Mouse (Mus musculus): ENCODE measurements at regions not wholly inside any gene's neighbourhood (a gene's known extent, or its start where the extent isn't known, plus 50 kb on each side); places are given as distances from the start of the nearest gene placed in this dataset.
"Not testable (repeated sequence)": the region's sequence is repeated elsewhere in the genome, so short reads cannot be mapped to it uniquely, and the experiment has no call there.

GRCm38 (mm10) chr1:145139267-145139651, 364.0 kb upstream of the Rgs18 start:
- Histone ChIP-seq H3K4me3 (replicated peaks; ENCODE audit: low read length) (no peak overlapping the region), H3K36me3 (replicated peaks; ENCODE audit: control insufficient read depth, insufficient read depth) (no peaks in the 10 kb centered on the region), H3K9me3 (ENCODE audit: control insufficient read depth, low read length) (no peaks in the 10 kb centered on the region), H3K27me3 (ENCODE audit: control insufficient read depth, insufficient read depth, low read length) (no peaks in the 10 kb centered on the region), H3K4me2 (replicated peaks) (no peak overlapping the region), H3K27ac (no peak overlapping the region), H3K4me1 (replicated peaks; ENCODE audit: control insufficient read depth, insufficient read depth, low read length) (no peaks in the 10 kb centered on the region), H3K9ac (no peak overlapping the region)
- ATAC-seq (ENCODE audit: low FRiP score): no peak
- no peak for DNase-seq (ENCODE audit: low spot score)

GRCm38 (mm10) chr1:145138452-145139266, 363.4 kb upstream of the Rgs18 start:
- Histone ChIP-seq H3K4me3 (replicated peaks; ENCODE audit: low read length) (no peak overlapping the region), H3K9me3 (ENCODE audit: control insufficient read depth, low read length) (no peaks in the 10 kb centered on the region), H3K4me1 (replicated peaks; ENCODE audit: control insufficient read depth, insufficient read depth, low read length) (no peaks in the 10 kb centered on the region), H3K27ac (no peak overlapping the region), H3K36me3 (replicated peaks; ENCODE audit: control insufficient read depth, insufficient read depth) (no peaks in the 10 kb centered on the region), H3K9ac (no peak overlapping the region), H3K4me2 (replicated peaks) (no peak overlapping the region), H3K27me3 (ENCODE audit: control insufficient read depth, insufficient read depth, low read length) (no peaks in the 10 kb centered on the region)
- 43% methylated on average over 2 of the region's 2 CpGs for WGBS
- ATAC-seq (ENCODE audit: low FRiP score) (no peak), DNase-seq (ENCODE audit: low spot score) (peak; percentile 63)

DNA sequence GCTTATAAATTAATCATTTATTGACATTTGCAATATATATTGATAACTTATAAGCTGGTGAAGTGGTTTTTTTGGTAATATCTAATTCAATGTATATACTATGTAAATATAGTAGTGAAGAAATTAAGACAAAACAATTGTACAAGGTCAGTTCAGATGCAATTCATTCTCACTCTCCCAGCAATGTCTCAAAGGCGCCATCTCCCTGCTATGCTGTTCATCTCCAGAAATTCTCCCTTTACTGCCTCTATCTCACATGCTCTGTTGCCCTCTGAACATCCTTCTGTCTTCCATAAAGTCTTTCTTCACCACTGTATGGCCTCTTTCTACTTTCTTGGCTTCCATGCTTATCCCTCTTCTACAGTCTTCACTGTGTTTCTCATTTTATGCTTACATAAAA, 355.8 kb upstream of the Rgs18 start:
- H3K4me1 ChIP-seq (replicated peaks; ENCODE audit: control insufficient read depth, insufficient read depth, low read length): no peaks in the 10 kb centered on the region
- no peaks in the 10 kb centered on the region for H3K9me3 ChIP-seq (ENCODE audit: control insufficient read depth, low read length)
- H3K36me3 ChIP-seq (replicated peaks; ENCODE audit: control insufficient read depth, insufficient read depth): no peaks in the 10 kb centered on the region
- no peak overlapping the region for H3K27ac ChIP-seq
- H3K4me3 ChIP-seq (replicated peaks; ENCODE audit: low read length): no peak overlapping the region
- H3K9ac ChIP-seq: no peak overlapping the region
- H3K27me3 ChIP-seq (ENCODE audit: control insufficient read depth, insufficient read depth, low read length): no peaks in the 10 kb centered on the region
- no peak overlapping the region for H3K4me2 ChIP-seq (replicated peaks)
- DNase-seq (ENCODE audit: low spot score): no peak
- no peak for ATAC-seq (ENCODE audit: low FRiP score)
- 76% methylated on average over 1 of the region's 1 CpGs for WGBS

- Histone ChIP-seq H3K4me2 (replicated peaks) (no peak overlapping the region), H3K36me3 (replicated peaks; ENCODE audit: control insufficient read depth, insufficient read depth) (no peaks in the 10 kb centered on the region), H3K4me1 (replicated peaks; ENCODE audit: control insufficient read depth, insufficient read depth, low read length) (no peaks in the 10 kb centered on the region), H3K4me3 (replicated peaks; ENCODE audit: low read length) (no peak overlapping the region), H3K9me3 (ENCODE audit: control insufficient read depth, low read length) (no peaks in the 10 kb centered on the region), H3K27ac (no peak overlapping the region), H3K27me3 (ENCODE audit: control insufficient read depth, insufficient read depth, low read length) (no peaks in the 10 kb centered on the region), H3K9ac (no peak overlapping the region)
- 64% methylated on average over 1 of the region's 1 CpGs for WGBS
- ATAC-seq (ENCODE audit: low FRiP score) (no peak), DNase-seq (ENCODE audit: low spot score) (no peak)
These were observed 337.9 kb upstream of the Rgs18 start for GRCm38 (mm10) chr1:145113171-145113570.

- H3K36me3 ChIP-seq (replicated peaks; ENCODE audit: control insufficient read depth, insufficient read depth); DNase-seq (ENCODE audit: low spot score); H3K27me3 ChIP-seq (ENCODE audit: control insufficient read depth, insufficient read depth, low read length); H3K27ac ChIP-seq; ATAC-seq (ENCODE audit: low FRiP score); H3K9me3 ChIP-seq (ENCODE audit: control insufficient read depth, low read length); H3K9ac ChIP-seq; H3K4me2 ChIP-seq (replicated peaks); H3K4me1 ChIP-seq (replicated peaks; ENCODE audit: control insufficient read depth, insufficient read depth, low read length); H3K4me3 ChIP-seq (replicated peaks; ENCODE audit: low read length): not testable (repeated sequence)
- WGBS: 96% methylated on average over 4 of the region's 4 CpGs
These were observed 331.5 kb upstream of the Rgs18 start for GRCm38 (mm10) chr1:145106771-145107170.

DNA sequence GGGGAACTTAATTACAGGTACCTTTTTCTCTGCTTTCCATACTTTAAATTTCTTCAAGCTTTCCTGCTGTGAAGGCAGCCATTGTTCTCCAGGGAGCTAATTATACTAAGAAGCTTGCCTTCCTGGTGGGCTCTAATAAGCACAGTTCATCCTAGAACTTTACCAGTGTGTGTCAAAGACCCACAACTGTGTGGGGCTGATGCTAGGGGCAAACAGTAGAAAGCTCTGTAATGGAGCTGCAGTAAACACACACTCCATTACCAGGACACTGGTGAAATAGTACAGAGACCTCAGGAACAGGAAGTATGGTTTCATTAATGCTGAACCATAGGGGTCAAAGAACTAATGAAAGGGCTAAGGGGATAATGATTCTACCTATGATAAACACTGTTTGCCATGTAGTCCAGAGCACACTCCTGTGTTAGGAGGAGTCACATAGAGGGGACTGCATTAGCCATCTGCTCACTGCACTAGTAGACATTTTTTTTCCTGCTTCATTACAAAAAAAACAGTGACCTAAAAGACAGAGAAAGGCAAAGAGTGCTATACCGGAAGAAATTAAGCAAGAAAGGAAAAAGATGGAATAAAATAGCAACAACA, 290.1 kb upstream of the Rgs18 start:
- Histone ChIP-seq H3K4me3 (replicated peaks; ENCODE audit: low read length) (no peak overlapping the region), H3K4me1 (replicated peaks; ENCODE audit: control insufficient read depth, insufficient read depth, low read length) (no peaks in the 10 kb centered on the region), H3K9me3 (ENCODE audit: control insufficient read depth, low read length) (no peaks in the 10 kb centered on the region), H3K36me3 (replicated peaks; ENCODE audit: control insufficient read depth, insufficient read depth) (no peaks in the 10 kb centered on the region), H3K9ac (no peak overlapping the region), H3K27me3 (ENCODE audit: control insufficient read depth, insufficient read depth, low read length) (no peaks in the 10 kb centered on the region), H3K27ac (no peak overlapping the region), H3K4me2 (replicated peaks) (no peak overlapping the region)
- 0 out of 2 replicates have a peak, but pooled peaks have one; percentile 24 for ATAC-seq (ENCODE audit: low FRiP score)
- 84% methylated on average over 1 of the region's 1 CpGs for WGBS
- DNase-seq (ENCODE audit: low spot score): no peak

- no peak overlapping the region for H3K4me3 ChIP-seq (replicated peaks; ENCODE audit: low read length)
- H3K27me3 ChIP-seq (ENCODE audit: control insufficient read depth, insufficient read depth, low read length): no peaks in the 10 kb centered on the region
- H3K36me3 ChIP-seq (replicated peaks; ENCODE audit: control insufficient read depth, insufficient read depth): no peaks in the 10 kb centered on the region
- no peaks in the 10 kb centered on the region for H3K9me3 ChIP-seq (ENCODE audit: control insufficient read depth, low read length)
- WGBS: 79% methylated on average over 3 of the region's 3 CpGs
- H3K9ac ChIP-seq: no peak overlapping the region
- no peak overlapping the region for H3K4me2 ChIP-seq (replicated peaks)
- ATAC-seq (ENCODE audit: low FRiP score) (no peak), DNase-seq (ENCODE audit: low spot score) (no peak)
- H3K27ac ChIP-seq: no peak overlapping the region
- H3K4me1 ChIP-seq (replicated peaks; ENCODE audit: control insufficient read depth, insufficient read depth, low read length): no peaks in the 10 kb centered on the region
These were observed 289.1 kb upstream of the Rgs18 start for GRCm38 (mm10) chr1:145064384-145064783.

DNA sequence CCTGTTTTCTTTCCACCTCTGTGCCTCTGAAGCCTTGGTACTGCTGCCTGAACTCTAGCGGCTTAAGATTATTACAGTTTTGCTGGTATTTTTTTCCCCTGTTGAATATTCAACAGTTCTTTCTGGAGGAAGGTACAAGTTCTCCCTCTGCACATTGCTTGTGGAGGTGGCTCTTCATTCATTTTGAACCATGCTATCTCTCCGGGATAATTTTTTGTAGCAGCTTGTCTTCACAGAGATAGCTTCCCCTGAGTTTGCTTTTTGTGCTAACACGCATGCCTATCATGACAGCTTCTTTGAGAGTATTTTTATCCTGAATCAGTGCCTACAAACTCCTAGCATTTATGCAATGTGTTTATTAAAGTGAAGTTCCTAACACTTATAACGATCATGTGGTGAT, 240.4 kb upstream of the Rgs18 start:
- Histone ChIP-seq H3K4me3 (replicated peaks; ENCODE audit: low read length) (no peak overlapping the region), H3K4me2 (replicated peaks) (no peak overlapping the region), H3K36me3 (replicated peaks; ENCODE audit: control insufficient read depth, insufficient read depth) (no peaks in the 10 kb centered on the region), H3K4me1 (replicated peaks; ENCODE audit: control insufficient read depth, insufficient read depth, low read length) (no peaks in the 10 kb centered on the region), H3K27me3 (ENCODE audit: control insufficient read depth, insufficient read depth, low read length) (no peaks in the 10 kb centered on the region), H3K9me3 (ENCODE audit: control insufficient read depth, low read length) (no peaks in the 10 kb centered on the region), H3K9ac (no peak overlapping the region), H3K27ac (no peak overlapping the region)
- 82% methylated on average over 4 of the region's 4 CpGs for whole genome bisulfite sequencing
- DNase-seq (ENCODE audit: low spot score): no peak
- no peak for ATAC-seq (ENCODE audit: low FRiP score)

DNA sequence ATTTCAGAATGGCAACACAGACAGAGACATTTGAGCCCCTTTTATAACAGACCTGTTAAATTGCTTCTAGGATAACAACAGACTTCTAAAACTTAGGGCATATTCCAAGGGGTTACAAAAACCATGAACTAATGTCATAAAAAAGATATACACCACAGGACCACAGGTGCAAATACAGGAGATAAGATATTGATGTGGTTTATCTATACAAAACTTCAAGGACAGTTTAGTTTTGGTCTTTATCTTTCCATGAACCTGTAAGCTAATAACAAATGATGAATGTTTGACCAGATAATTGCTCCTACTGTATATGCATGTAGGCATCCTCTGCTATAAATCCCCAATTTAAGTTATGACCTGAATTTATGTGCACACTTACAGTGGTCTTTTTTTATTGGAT, 235.6 kb upstream of the Rgs18 start:
- no peak overlapping the region for H3K9ac ChIP-seq
- no peaks in the 10 kb centered on the region for H3K9me3 ChIP-seq (ENCODE audit: control insufficient read depth, low read length)
- DNase-seq (ENCODE audit: low spot score) (no peak), ATAC-seq (ENCODE audit: low FRiP score) (no peak)
- no peaks in the 10 kb centered on the region for H3K27me3 ChIP-seq (ENCODE audit: control insufficient read depth, insufficient read depth, low read length)
- H3K36me3 ChIP-seq (replicated peaks; ENCODE audit: control insufficient read depth, insufficient read depth): no peaks in the 10 kb centered on the region
- no peak overlapping the region for H3K4me2 ChIP-seq (replicated peaks)
- no peak overlapping the region for H3K4me3 ChIP-seq (replicated peaks; ENCODE audit: low read length)
- H3K4me1 ChIP-seq (replicated peaks; ENCODE audit: control insufficient read depth, insufficient read depth, low read length): no peaks in the 10 kb centered on the region
- H3K27ac ChIP-seq: no peak overlapping the region
